In genomic region chr2:167423031-167423611, GRCm38 (mm10) we compare ENCODE assay signal across 10 mouse cellular contexts. TPM values are rescaled to one million over a fixed set of nuclear protein-coding genes. Genes with fewer than 3 reads are reported as not detected.
DNase-seq lines count a peak whose midpoint lies in the region; ATAC-seq and TF ChIP-seq lines count a peak whose summit lies in the region.
"Had no signal": no experiment of that assay in that cellular context is flagged by ENCODE, and none has a peak within 500 bp of the region (broad histone marks: within the 10 kb centered on the region; RNA-seq: fewer than 3 reads in every experiment).

No protein-coding gene starts in this region.

- peak overlapping the region; percentile 99 for H3K9ac ChIP-seq in intestine, embryonic 16.5 days (ENCODE audit: low read depth, low read length)
- H3K9ac ChIP-seq in intestine, postnatal 0 days (ENCODE audit: low read depth, low read length) = no peak overlapping the region
- no peak overlapping the region for H3K9ac ChIP-seq in hindbrain, postnatal 0 days (replicated peaks; ENCODE audit: low read length)

- no peak overlapping the region for H3K4me2 ChIP-seq in intestine, embryonic 16.5 days (ENCODE audit: low read depth, low read length)
- no peak overlapping the region for H3K4me2 ChIP-seq in intestine, postnatal 0 days (replicated peaks; ENCODE audit: low read depth)
- H3K4me2 ChIP-seq in hindbrain, postnatal 0 days (ENCODE audit: low read depth, low read length) = peak overlapping the region; percentile 92; the same call in 1 of the 2 replicates
- peak overlapping the region; percentile 95 for H3K4me2 ChIP-seq in myocyte (ENCODE audit: low read depth)

- no peak overlapping the region for H3K4me3 ChIP-seq in intestine, embryonic 16.5 days (ENCODE audit: low read length)
- H3K4me3 ChIP-seq in intestine, postnatal 0 days (ENCODE audit: low read depth, low read length) = no peak overlapping the region
- H3K4me3 ChIP-seq in embryonic facial prominence, embryonic 10.5 days = peak overlapping the region; percentile 91
- H3K4me3 ChIP-seq in hindbrain, postnatal 0 days (ENCODE audit: low read length) = no peak overlapping the region
- H3K4me3 ChIP-seq in myocyte = peak overlapping the region; percentile 61

- 92% methylated on average over 5 of the region's 5 CpGs for WGBS in intestine, embryonic 16.5 days
- 88% methylated on average over 5 of the region's 5 CpGs for WGBS in intestine, postnatal 0 days
- whole genome bisulfite sequencing in embryonic facial prominence, embryonic 10.5 days = 86% methylated on average over 5 of the region's 5 CpGs
- WGBS in hindbrain, postnatal 0 days = 87% methylated on average over 5 of the region's 5 CpGs

- no peak for TF ChIP-seq POLR2A in myocyte (IDR thresholded peaks at IDR 0.05; ENCODE audit: insufficient read length, low read depth)

- H3K79me2 ChIP-seq in myocyte (ENCODE audit: control insufficient read depth, insufficient read depth) = peaks cover 26% of the 10 kb centered on the region

- no peak overlapping the region for H3K27ac ChIP-seq in intestine, embryonic 16.5 days (ENCODE audit: low read length)
- no peak overlapping the region for H3K27ac ChIP-seq in intestine, postnatal 0 days (ENCODE audit: low read depth, low read length)
- peak overlapping the region; percentile 100; the same call in 1 of the 2 replicates for H3K27ac ChIP-seq in embryonic facial prominence, embryonic 10.5 days (replicated peaks)
- H3K27ac ChIP-seq in hindbrain, postnatal 0 days = peak overlapping the region; percentile 99; the same call in 1 of the 2 replicates

- TF ChIP-seq CTCF in intestine, postnatal 0 days (IDR thresholded peaks at IDR 0.05; ENCODE audit: low read depth) = no peak
- no peak for TF ChIP-seq CTCF in hindbrain, postnatal 0 days (IDR thresholded peaks at IDR 0.05; ENCODE audit: low read depth)

- H3ac ChIP-seq in myocyte (ENCODE audit: control insufficient read depth, insufficient read length) = no peak overlapping the region

- peaks cover 12% of the 10 kb centered on the region for H3K4me1 ChIP-seq in intestine, embryonic 16.5 days (ENCODE audit: control insufficient read depth, insufficient read depth, low read length)
- peaks cover 7% of the 10 kb centered on the region; the same call in 1 of the 2 replicates for H3K4me1 ChIP-seq in intestine, postnatal 0 days (replicated peaks; ENCODE audit: control insufficient read depth, insufficient read depth, low read length)
- H3K4me1 ChIP-seq in embryonic facial prominence, embryonic 10.5 days = peaks cover 23% of the 10 kb centered on the region
- peaks cover 6% of the 10 kb centered on the region for H3K4me1 ChIP-seq in hindbrain, postnatal 0 days (ENCODE audit: insufficient read depth, low read length)

- H3K9me3 ChIP-seq in intestine, embryonic 16.5 days (ENCODE audit: control insufficient read depth, low read length) = no peaks in the 10 kb centered on the region
- no peaks in the 10 kb centered on the region for H3K9me3 ChIP-seq in intestine, postnatal 0 days (ENCODE audit: control insufficient read depth)
- H3K9me3 ChIP-seq in embryonic facial prominence, embryonic 10.5 days = no peaks in the 10 kb centered on the region
- no peaks in the 10 kb centered on the region for H3K9me3 ChIP-seq in hindbrain, postnatal 0 days (ENCODE audit: low read length)

- H3K36me3 ChIP-seq in intestine, embryonic 16.5 days (ENCODE audit: control insufficient read depth, insufficient read depth, low read length) = 0 out of 2 replicates have a peak, but pooled peaks cover 8% of the 10 kb centered on the region
- H3K36me3 ChIP-seq in intestine, postnatal 0 days (ENCODE audit: control insufficient read depth, insufficient read depth) = peaks cover 42% of the 10 kb centered on the region
- peaks cover 48% of the 10 kb centered on the region for H3K36me3 ChIP-seq in embryonic facial prominence, embryonic 10.5 days (replicated peaks)
- peaks cover 32% of the 10 kb centered on the region for H3K36me3 ChIP-seq in hindbrain, postnatal 0 days (ENCODE audit: insufficient read depth, low read length)
- H3K36me3 ChIP-seq in myocyte (ENCODE audit: control insufficient read depth, insufficient read depth) = peaks cover 38% of the 10 kb centered on the region

- H3K27me3 ChIP-seq in intestine, embryonic 16.5 days (replicated peaks; ENCODE audit: control insufficient read depth, insufficient read depth, low read length) = no peaks in the 10 kb centered on the region
- no peaks in the 10 kb centered on the region for H3K27me3 ChIP-seq in intestine, postnatal 0 days (replicated peaks; ENCODE audit: control insufficient read depth, insufficient read depth, low read length)
- H3K27me3 ChIP-seq in embryonic facial prominence, embryonic 10.5 days (replicated peaks; ENCODE audit: low read depth, poor library complexity, severe bottlenecking) = no peaks in the 10 kb centered on the region
- H3K27me3 ChIP-seq in hindbrain, postnatal 0 days (ENCODE audit: insufficient read depth, low read length) = no peaks in the 10 kb centered on the region
- no peaks in the 10 kb centered on the region for H3K27me3 ChIP-seq in myocyte (ENCODE audit: control insufficient read depth, insufficient read depth, insufficient read length)

- no peak for DNase-seq in embryonic facial prominence, embryonic 10.5 days (ENCODE audit: low spot score)
- no peak for DNase-seq in hindbrain, postnatal 0 days (ENCODE audit: low spot score)
- no peak for DNase-seq in gastrocnemius, postnatal 10 days
- DNase-seq in spleen, postnatal 14 days (ENCODE audit: low spot score in 2 of 2) = no peak
- DNase-seq: heart, adult 2 months; kidney, postnatal 36 days; thymus, postnatal 36 days had no signal

- ATAC-seq in intestine, embryonic 16.5 days = no peak
- no peak for ATAC-seq in intestine, postnatal 0 days
- ATAC-seq in hindbrain, postnatal 0 days = no peak

TF ChIP-seq in myocyte, 11 proteins besides CTCF, POLR2A, EP300 and RAD21:
- TF ChIP-seq E2F4 (IDR thresholded peaks at IDR 0.05; ENCODE audit: insufficient read depth) = no peak
- TF ChIP-seq MYOD1 (IDR thresholded peaks at IDR 0.05; ENCODE audit: control insufficient read depth in 1 of 3, insufficient read length in 2 of 3, low read depth in 2 of 3) = no peak
- no peak for TF ChIP-seq SRF (IDR thresholded peaks at IDR 0.05; ENCODE audit: control insufficient read depth, insufficient read length, low read depth)
- TF ChIP-seq USF1 (IDR thresholded peaks at IDR 0.05; ENCODE audit: low read depth) = no peak
- no peak for TF ChIP-seq TCF3 (IDR thresholded peaks at IDR 0.05; ENCODE audit: insufficient read length, low read depth)
- no peak for TF ChIP-seq CEBPB (IDR thresholded peaks at IDR 0.05; ENCODE audit: insufficient read depth, poor library complexity, severe bottlenecking)
- no peak for TF ChIP-seq MYOG (IDR thresholded peaks at IDR 0.05; ENCODE audit: control insufficient read depth in 1 of 3, insufficient read depth in 1 of 3, insufficient read length in 2 of 3, low read depth in 2 of 3)
- no peak for TF ChIP-seq REST (IDR thresholded peaks at IDR 0.05; ENCODE audit: insufficient read depth, insufficient read length)
- TF ChIP-seq MAX (IDR thresholded peaks at IDR 0.05; ENCODE audit: low read depth) = no peak

RNA-seq across cellular contexts. Expression of gene Slc9a8, which starts 1.6 kb away (rescaled TPM):
- 19.0 and 21.4 TPM in 2 replicates for polyA plus RNA-seq in intestine, embryonic 16.5 days (2015; fragmentation: Nextera tagmentation; extraction: Ambion mirVana)
- polyA plus RNA-seq in intestine, postnatal 0 days (2015; fragmentation: Nextera tagmentation; extraction: Ambion mirVana) = 14.9 and 15.7 TPM in 2 replicates
- polyA plus RNA-seq in embryonic facial prominence, embryonic 10.5 days (2016; fragmentation: Nextera tagmentation; extraction: Ambion mirVana) = 24.3 and 25.9 TPM in 2 replicates
- 41.8 and 43.1 TPM in 2 replicates for total RNA-seq in hindbrain, postnatal 0 days (2014; rRNA removed)
- polyA plus RNA-seq in hindbrain, postnatal 0 days (2015; fragmentation: Nextera tagmentation; extraction: Ambion mirVana) = 17.4 and 17.9 TPM in 2 replicates
- polyA plus RNA-seq in myocyte (2012; fragmentation: generic; extraction: Trizol) = 26.4 TPM
- total RNA-seq in gastrocnemius, postnatal 10 days (2021) = 10 to 100 TPM; 29.2 to 33.3 TPM

Comparison
In these comparisons a context has a peak if more than half of its experiments do, and no peak if none do; other contexts are left out.
1. H3K27ac ChIP-seq: peak in embryonic facial prominence, embryonic 10.5 days (single experiment) and hindbrain, postnatal 0 days (single experiment); none in intestine, embryonic 16.5 days (single experiment) and intestine, postnatal 0 days (single experiment).
2. H3K4me2 ChIP-seq: peak in hindbrain, postnatal 0 days (single experiment) and myocyte (single experiment); none in intestine, embryonic 16.5 days (single experiment) and intestine, postnatal 0 days (single experiment).
3. H3K4me3 ChIP-seq: peak in embryonic facial prominence, embryonic 10.5 days (single experiment) and myocyte (single experiment); none in intestine, embryonic 16.5 days (single experiment), intestine, postnatal 0 days (single experiment) and hindbrain, postnatal 0 days (single experiment).